Mouse (Mus musculus): ENCODE results near the gene Gm5538. TPM values are rescaled to one million over a fixed set of nuclear protein-coding genes. Genes with fewer than 3 reads are reported as not detected.

Gm5538 gene
- not detected in 2 replicates for polyA plus RNA-seq (2015; fragmentation: Nextera tagmentation; extraction: Ambion mirVana)

DNA sequence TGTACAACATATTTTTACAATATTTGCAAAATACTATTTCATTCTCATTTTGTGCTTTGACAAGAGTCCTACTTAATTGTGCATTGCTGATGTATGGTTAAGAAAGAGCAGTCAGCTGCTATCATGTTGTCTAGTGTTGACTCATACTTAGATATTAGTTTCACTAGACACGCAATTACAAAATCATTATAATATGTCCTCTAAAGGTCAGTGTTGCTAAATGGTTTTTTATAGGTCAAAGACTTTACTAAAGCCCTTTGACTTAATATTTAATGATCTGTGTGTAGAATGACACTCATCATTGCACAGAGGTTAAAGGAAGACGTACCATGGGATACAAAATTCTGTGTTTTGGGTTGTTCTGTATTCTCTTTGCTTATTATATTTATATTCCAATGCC, at the start of gene Gm5538:
TSS of gene Gm5538 (plus strand) at position 301 of the 400 bp plus-strand sequence.
- H3K27ac ChIP-seq = no peak within 1 kb of the TSS
- DNase-seq = no peak
- H3K27me3 ChIP-seq = no peaks in the 10 kb centered on the region
- H3K4me1 ChIP-seq (replicated peaks) = no peaks in the 10 kb centered on the region
- WGBS (ENCODE audit: insufficient replicate concordance) = 73% methylated on average over 2 of the region's 2 CpGs
- no peak for ATAC-seq (ENCODE audit: low read depth)
- no peak within 1 kb of the TSS for H3K9ac ChIP-seq
- H3K4me3 ChIP-seq (replicated peaks) = no peak within 1 kb of the TSS
- no peaks in the 10 kb centered on the region for H3K9me3 ChIP-seq (replicated peaks)
- no peaks in the 10 kb centered on the region for H3K36me3 ChIP-seq
- no peak within 1 kb of the TSS for H3K4me2 ChIP-seq

- Histone ChIP-seq H3K9ac (no peak overlapping the region), H3K27ac (no peak overlapping the region), H3K36me3 (no peaks in the 10 kb centered on the region), H3K4me1 (replicated peaks) (no peaks in the 10 kb centered on the region), H3K4me2 (no peak overlapping the region), H3K9me3 (replicated peaks) (no peaks in the 10 kb centered on the region), H3K4me3 (replicated peaks) (no peak overlapping the region), H3K27me3 (no peaks in the 10 kb centered on the region)
- no peak for ATAC-seq (ENCODE audit: low read depth)
- no peak for DNase-seq
- WGBS (ENCODE audit: insufficient replicate concordance) = 58% methylated on average over 3 of the region's 3 CpGs
Observed at GRCm38 (mm10) chr3:59697391-59697790, 32.2 kb upstream of the Gm5538 start.

DNA sequence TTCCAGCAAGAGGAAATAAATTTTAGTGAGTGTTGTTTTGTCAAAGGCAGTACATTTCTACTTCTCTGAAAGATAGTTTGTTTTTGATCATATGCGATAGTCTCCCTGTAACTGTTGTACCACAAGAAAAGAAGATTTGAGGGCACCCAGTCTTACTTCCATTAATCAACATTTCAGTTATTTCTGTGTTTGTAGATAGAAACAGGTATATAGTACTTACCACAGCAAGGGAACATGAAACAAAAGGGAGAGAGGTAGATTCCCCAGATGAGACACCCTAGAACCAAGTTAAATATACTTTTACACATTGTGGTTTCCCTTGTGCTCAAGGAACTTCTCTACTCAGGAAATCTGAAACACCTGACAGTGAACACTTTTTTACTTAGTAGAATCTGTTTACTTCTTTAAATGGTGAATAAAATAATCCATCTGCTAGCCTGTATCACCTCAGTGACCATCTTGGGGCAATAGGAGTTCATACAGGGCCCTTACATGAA, 26.9 kb upstream of the Gm5538 start:
- no peaks in the 10 kb centered on the region for H3K4me1 ChIP-seq (replicated peaks)

DNA sequence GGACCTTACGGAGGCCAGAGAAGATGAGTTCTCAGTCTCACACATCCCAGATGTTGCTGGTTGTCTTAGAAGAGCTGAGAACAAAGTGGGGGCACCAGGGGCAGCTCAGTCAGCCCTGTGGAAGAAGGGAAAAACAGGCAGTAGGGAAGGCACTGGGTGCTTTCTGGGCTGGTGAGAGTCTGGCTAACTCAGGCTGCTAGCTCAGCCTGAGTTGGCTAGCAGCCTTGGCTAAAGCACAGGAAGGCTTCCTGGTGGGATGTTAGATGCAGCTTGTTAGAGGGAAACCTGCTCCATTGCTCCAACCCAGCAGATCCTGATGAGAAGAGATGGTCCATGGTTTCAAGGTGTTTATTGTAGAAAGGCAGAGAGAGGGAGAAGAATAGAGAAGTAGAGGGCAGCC, 10.3 kb downstream of the Gm5538 start:
- ATAC-seq (ENCODE audit: low read depth) (no peak), DNase-seq (no peak)
- 80% methylated on average over 1 of the region's 1 CpGs for WGBS (ENCODE audit: insufficient replicate concordance)
- Histone ChIP-seq H3K4me2 (no peak overlapping the region), H3K27me3 (no peaks in the 10 kb centered on the region), H3K36me3 (no peaks in the 10 kb centered on the region), H3K4me3 (replicated peaks) (no peak overlapping the region), H3K27ac (no peak overlapping the region), H3K9ac (no peak overlapping the region), H3K4me1 (replicated peaks) (no peaks in the 10 kb centered on the region), H3K9me3 (replicated peaks) (no peaks in the 10 kb centered on the region)

More for the DNA sequence above, 26.9 kb upstream of the Gm5538 start:
- no peak overlapping the region for H3K4me3 ChIP-seq (replicated peaks)
- H3K4me2 ChIP-seq = no peak overlapping the region
- WGBS (ENCODE audit: insufficient replicate concordance) = 69% methylated on average over 1 of the region's 1 CpGs
- DNase-seq (no peak), ATAC-seq (ENCODE audit: low read depth) (no peak)
- no peak overlapping the region for H3K27ac ChIP-seq
- no peak overlapping the region for H3K9ac ChIP-seq
- no peaks in the 10 kb centered on the region for H3K36me3 ChIP-seq
- no peaks in the 10 kb centered on the region for H3K9me3 ChIP-seq (replicated peaks)
- no peaks in the 10 kb centered on the region for H3K27me3 ChIP-seq

- H3K27ac ChIP-seq = no peak overlapping the region
- DNase-seq (no peak), ATAC-seq (ENCODE audit: low read depth) (no peak)
- no peak overlapping the region for H3K4me3 ChIP-seq (replicated peaks)
- no peaks in the 10 kb centered on the region for H3K27me3 ChIP-seq
- no peaks in the 10 kb centered on the region for H3K4me1 ChIP-seq (replicated peaks)
- H3K4me2 ChIP-seq = no peak overlapping the region
- H3K36me3 ChIP-seq = no peaks in the 10 kb centered on the region
- H3K9me3 ChIP-seq (replicated peaks) = no peaks in the 10 kb centered on the region
- 7% methylated on average over 2 of the region's 2 CpGs for WGBS (ENCODE audit: insufficient replicate concordance)
- no peak overlapping the region for H3K9ac ChIP-seq
Observed at GRCm38 (mm10) chr3:59744181-59744580, 14.6 kb downstream of the Gm5538 start.

Other genes with a start within 250 kb of the Gm5538 start
- not detected in 2 replicates for gene Gm8298, start 131.3 kb downstream of the Gm5538 start, polyA plus RNA-seq (2015; fragmentation: Nextera tagmentation; extraction: Ambion mirVana)
- gene C130079G13Rik, start 195.4 kb downstream of the Gm5538 start, polyA plus RNA-seq (2015; fragmentation: Nextera tagmentation; extraction: Ambion mirVana) = not detected in 2 replicates